Mouse (Mus musculus): ENCODE data around the gene Mcrip2.
A peak's percentile ranks its signal among the peaks of the same experiment; 100 is the strongest.

The Mcrip2 gene

GRCm38 (mm10) chr17:25834595-25835222 lies 33.9 kb downstream of the Mcrip2 start:
- no peak for DNase-seq (ENCODE audit: low spot score in 2 of 2)

DNA sequence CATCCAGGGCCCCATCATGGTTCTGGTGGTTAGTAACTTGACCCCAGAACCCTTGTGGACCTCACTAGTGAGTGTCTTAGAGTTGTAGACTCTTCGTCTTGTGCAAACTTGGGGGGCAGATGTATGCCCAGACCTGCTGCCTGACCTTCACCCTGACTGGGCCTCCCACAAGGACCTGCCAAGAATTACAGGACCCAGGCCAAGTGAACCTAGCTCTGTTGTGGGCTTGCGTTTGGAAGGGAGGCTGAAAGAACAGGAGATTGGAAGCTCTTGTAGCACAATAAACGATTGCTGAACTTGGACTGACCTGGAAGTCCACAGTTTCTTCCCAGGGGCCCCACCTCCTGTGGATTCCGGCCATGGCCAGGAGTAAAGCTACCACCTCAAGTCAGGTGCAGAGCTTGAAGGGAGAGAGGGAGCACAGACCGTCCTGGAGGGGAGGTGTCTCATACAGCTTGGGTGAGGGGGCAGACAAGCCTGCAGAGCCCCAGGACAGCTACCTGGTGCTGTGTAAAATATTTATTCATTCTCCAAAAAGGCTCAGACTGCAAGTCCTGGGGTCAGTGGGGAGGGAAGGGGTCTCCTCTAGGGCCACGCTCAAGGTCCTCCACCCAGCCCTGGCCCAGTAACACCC lies 34.5 kb downstream of the Mcrip2 start:
- no peak for DNase-seq (ENCODE audit: low spot score in 2 of 2)

- peak; percentile 79 to 83 for DNase-seq (ENCODE audit: low spot score in 2 of 2)
These were observed 35.3 kb downstream of the Mcrip2 start, which contains the start of gene Stub1 for GRCm38 (mm10) chr17:25833291-25833663. TSS of gene Stub1 (minus strand) at chr17:25833404.

DNA sequence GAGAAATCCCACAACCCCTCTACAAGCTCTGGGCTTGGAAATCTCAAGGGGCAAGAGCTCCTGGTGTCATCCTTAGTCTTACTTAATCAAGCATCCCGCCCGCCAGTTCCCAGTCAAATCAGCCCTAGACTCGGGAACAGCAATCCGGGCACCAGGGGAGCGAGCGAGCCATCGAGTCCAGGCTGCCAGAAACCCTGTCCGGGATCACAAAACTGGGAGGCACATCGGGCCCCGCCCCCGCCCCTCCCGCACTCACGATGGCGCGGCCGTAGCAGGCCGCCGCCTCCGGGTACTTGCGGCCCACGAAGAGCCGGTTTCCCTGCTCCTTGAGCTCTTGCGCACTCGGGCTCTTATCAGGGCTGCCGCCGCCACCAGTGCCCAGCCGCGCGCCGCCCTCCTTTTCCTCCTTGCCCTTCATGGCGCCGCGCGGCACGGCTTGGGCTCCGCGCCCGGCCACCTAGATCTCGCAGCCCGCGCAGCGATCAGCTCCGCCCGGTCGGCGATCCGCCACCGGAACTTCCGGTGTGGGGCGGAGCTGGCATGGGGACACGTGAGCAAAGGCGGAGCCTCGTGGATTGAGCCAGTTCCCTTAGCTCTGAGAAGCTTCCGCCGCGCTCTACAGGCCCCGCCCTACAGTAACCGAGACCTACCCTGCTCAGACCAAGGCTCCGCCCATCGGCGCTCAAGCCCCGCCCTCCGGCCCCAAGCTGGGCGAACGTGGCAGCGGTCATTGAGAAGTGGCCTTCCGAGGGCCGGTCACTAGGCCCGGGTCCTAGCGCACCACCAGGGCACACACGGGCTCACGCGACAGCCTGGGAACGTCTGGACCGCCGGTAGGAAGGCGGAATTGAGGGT lies 35.9 kb downstream of the Mcrip2 start:
- peak; percentile 96 to 99 for DNase-seq (ENCODE audit: low spot score in 2 of 2)

DNA sequence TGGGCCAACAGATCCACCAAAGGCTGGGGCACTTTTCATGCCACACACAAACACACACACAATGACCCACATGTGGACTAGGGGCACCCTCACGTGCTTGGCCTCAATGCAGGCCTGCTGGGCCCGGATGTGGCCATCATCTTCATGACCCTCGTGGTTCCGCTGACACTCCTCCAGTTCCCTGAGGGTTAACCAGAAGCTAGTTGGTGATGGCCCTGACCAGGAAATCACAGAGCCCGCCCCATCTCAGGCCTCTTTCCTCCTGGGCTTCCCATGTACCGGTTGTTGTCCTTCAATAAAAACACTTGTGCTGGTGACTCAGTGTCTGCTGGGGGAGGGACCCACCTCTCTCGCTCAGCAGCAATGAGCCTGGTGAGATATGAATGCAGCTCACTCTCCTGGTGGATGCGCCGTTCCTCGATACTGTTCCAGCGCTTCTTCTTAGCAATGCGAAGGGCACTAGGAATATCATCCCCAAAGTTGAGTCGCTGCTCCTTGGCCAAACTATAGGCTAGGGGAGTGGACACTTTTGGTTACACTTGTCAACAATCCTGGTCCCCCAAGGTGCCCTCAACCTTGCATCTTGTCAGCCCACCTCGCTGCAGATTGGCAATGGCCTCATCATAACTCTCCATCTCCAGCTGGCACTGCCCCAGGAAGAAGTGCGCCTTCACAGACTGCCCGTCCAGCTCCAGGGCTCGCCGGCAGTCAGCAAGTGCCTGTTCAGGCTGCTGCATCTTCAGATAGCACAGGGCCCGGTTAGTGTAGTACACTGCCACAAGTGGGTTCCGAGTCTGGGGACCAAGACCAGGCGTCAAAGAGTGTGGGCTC lies 36.9 kb downstream of the Mcrip2 start:
- DNase-seq (ENCODE audit: low spot score in 2 of 2) = no peak

- no peak for DNase-seq (ENCODE audit: low spot score in 2 of 2)
These were observed 37.6 kb downstream of the Mcrip2 start for GRCm38 (mm10) chr17:25830806-25831431.

- DNase-seq (ENCODE audit: low spot score in 2 of 2) = no peak
These were observed 38.3 kb downstream of the Mcrip2 start for GRCm38 (mm10) chr17:25830200-25830753.

DNA sequence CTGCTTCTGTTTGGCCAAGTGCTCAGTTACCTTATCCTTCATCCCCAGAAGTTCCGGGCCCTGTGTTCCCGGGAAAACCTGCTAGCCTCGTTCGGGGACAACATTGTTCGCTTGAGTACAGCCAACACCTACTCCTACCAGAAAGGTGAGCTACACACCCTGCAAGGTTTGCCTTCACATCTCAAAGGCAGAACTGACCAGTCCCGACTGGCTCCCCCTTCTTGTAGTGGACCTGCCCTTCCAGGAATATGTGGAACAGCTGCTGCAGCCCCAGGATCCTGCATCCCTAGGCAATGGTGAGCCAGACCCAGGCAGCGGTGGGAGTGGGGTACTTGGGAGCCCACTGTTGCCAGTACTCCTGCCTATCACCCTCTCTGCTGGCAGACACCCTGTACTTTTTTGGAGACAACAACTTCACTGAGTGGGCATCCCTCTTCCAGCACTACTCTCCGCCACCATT lies 39.0 kb downstream of the Mcrip2 start:
- DNase-seq (ENCODE audit: low spot score in 2 of 2) = no peak

DNA sequence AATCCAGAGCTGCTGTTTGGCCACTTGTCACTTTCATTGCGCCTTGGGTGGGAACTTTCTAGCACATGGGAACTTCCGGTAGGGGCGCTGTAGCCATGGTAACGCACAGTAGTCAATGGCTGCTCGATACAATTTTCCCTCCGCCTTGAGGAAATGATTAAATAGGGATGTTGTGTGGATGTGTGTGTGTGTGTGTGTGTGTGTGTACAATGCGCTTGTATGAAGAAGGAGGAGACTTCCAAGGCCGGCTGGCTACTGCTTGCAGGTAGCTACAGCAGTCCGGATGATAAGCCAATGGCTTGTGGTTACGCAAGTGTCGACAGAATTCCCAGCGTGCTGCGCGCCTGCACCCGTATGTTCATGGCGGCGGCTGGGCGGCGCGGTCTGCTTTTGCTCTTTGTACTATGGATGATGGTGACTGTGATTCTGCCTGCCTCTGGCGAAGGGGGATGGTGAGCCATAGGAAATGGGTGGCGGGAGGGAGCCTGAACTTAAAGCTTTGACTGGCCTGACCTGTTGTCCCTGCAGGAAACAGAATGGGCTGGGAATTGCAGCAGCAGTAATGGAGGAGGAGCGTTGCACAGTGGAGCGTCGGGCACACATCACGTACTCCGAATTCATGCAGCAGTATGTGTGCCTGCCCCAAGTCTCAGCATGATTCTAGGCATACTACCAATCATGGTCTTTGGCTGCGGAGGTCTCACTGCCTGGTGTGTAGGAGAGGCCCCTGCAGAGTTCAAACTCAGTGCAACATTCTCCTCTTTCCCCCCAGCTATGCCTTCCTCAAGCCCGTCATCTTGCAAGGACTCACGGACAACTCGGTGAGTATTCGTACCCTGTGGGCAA lies 39.6 kb downstream of the Mcrip2 start, which contains the start of gene Jmjd8:
Gene Jmjd8 (plus strand): TSS at position 156 of the 846 bp plus-strand sequence.
- peak; percentile 84 to 89 for DNase-seq (ENCODE audit: low spot score in 2 of 2)

GRCm38 (mm10) chr17:25828223-25828594 lies 40.4 kb downstream of the Mcrip2 start:
- no peak for DNase-seq (ENCODE audit: low spot score in 2 of 2)

GRCm38 (mm10) chr17:25827546-25828222 lies 40.9 kb downstream of the Mcrip2 start:
- no peak for DNase-seq (ENCODE audit: low spot score in 2 of 2)

GRCm38 (mm10) chr17:25827011-25827410 lies 41.6 kb downstream of the Mcrip2 start:
- no peak for DNase-seq (ENCODE audit: low spot score in 2 of 2)

DNA sequence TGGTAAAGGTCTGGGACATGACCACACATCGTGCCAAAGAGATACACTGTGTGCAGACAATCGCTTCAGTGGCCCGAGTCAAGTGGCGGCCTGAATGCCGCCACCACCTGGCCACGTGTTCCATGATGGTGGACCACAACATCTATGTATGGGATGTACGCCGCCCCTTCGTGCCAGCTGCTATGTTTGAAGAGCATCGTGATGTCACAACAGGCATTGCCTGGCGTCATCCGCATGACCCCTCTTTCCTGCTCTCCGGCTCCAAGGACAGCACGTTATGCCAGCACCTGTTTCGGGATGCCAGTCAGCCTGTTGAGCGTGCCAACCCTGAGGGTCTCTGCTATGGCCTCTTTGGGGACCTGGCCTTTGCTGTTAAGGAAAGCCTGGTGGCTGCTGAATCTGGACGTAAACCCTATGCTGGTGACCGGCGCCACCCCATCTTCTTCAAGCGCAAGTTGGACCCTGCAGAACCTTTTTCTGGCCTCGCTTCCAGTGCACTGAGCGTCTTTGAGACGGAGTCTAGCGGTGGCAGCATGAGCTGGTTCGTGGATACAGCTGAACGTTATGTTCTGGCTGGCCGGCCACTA lies 42.5 kb downstream of the Mcrip2 start:
- no peak for DNase-seq (ENCODE audit: low spot score in 2 of 2)

- DNase-seq (ENCODE audit: low spot score in 2 of 2) = no peak
These were observed 43.3 kb downstream of the Mcrip2 start for GRCm38 (mm10) chr17:25825311-25825710.

GRCm38 (mm10) chr17:25824362-25825142 lies 44.0 kb downstream of the Mcrip2 start:
- DNase-seq (ENCODE audit: low spot score in 2 of 2) = no peak

- peak; percentile 85 to 86 for DNase-seq (ENCODE audit: low spot score in 2 of 2)
These were observed 45.1 kb downstream of the Mcrip2 start, which contains the start of gene Wdr24 for GRCm38 (mm10) chr17:25823452-25823851. TSS of gene Wdr24 (plus strand) at chr17:25823627.

GRCm38 (mm10) chr17:25818851-25819780 lies 49.4 kb downstream of the Mcrip2 start:
- DNase-seq (ENCODE audit: low spot score in 2 of 2) = no peak
